Mouse (Mus musculus) heart, embryonic 15.5 days (tissue): ENCODE data around the gene Pdk3. TPM values are rescaled to one million over a fixed set of nuclear protein-coding genes. Genes with fewer than 3 reads are reported as not detected.

ENCODE experiments used
- ATAC-seq: fragments of 200-750 bp; cut with Nextera tagmentation; replicated peaks from 2 replicates; pipeline ENCODE4 v1.8.0; 2017; ENCODE audit warnings: low read depth, moderate TSS enrichment; ENCODE audit not compliant: insufficient number of reproducible peaks, insufficient read depth, low FRiP score
- H3K27ac ChIP-seq: fragments of 300-500 bp; sonication (generic); 2 replicates; pipeline ENCODE4 v1.5.1; 2015; ENCODE audit warnings: mild to moderate bottlenecking, inconsistent platforms
- H3K27me3 ChIP-seq: fragments of 300-500 bp; sonication (generic); 2 replicates; pipeline ENCODE4 v1.6.1; 2015; ENCODE audit warnings: inconsistent platforms
- H3K36me3 ChIP-seq: fragments of 300-500 bp; sonication (generic); 2 replicates; pipeline ENCODE4 v1.6.1; 2015; ENCODE audit warnings: mild to moderate bottlenecking, inconsistent platforms
- H3K4me1 ChIP-seq: fragments of 300-500 bp; sonication (generic); replicated peaks from 2 replicates; pipeline ENCODE4 v1.6.1; 2015; ENCODE audit warnings: inconsistent platforms
- H3K4me2 ChIP-seq: fragments of 300-500 bp; sonication (generic); 2 replicates; pipeline ENCODE4 v1.6.1; 2015; ENCODE audit warnings: inconsistent platforms, mild to moderate bottlenecking, moderate library complexity
- H3K4me3 ChIP-seq: fragments of 300-500 bp; sonication (generic); 2 replicates; pipeline ENCODE4 v1.5.1; 2015; ENCODE audit warnings: mild to moderate bottlenecking, inconsistent platforms
- H3K9ac ChIP-seq: fragments of 300-500 bp; sonication (generic); 2 replicates; pipeline ENCODE4 v1.6.1; 2015; ENCODE audit warnings: mild to moderate bottlenecking, inconsistent platforms
- H3K9me3 ChIP-seq: fragments of 300-500 bp; sonication (generic); replicated peaks from 2 replicates; pipeline ENCODE4 v1.6.1; 2016; ENCODE audit warnings: inconsistent platforms
- WGBS: fragments of 180-500 bp; shearing (Covaris S2); methylation state at CpG from one replicate; pipeline ENCODE4 v1.1.7; 2015; ENCODE audit warnings: mixed read lengths; 5-methylcytosine and 5-hydroxymethylcytosine counted together
- polyA plus RNA-seq: library from polyadenylated mRNA; unstranded; fragments of >200 nt; fragmentation: Nextera tagmentation; extraction: Ambion mirVana; gene quantifications from 2 replicates; pipeline ENCODE4 v1.2.1, GENCODE M21; 2015

Pdk3 gene
- polyA plus RNA-seq: 94.9 and 97.2 TPM in 2 replicates

GRCm38 (mm10) chrX:93831561-93832336, at the start of gene Pdk3:
Pdk3 (minus strand) TSS chrX:93832201.
- Histone ChIP-seq H3K27me3 (no peaks in the 10 kb centered on the region), H3K9me3 (no peaks in the 10 kb centered on the region), H3K27ac (peak within 1 kb of the TSS; percentile 91), H3K9ac (peak within 1 kb of the TSS; percentile 72), H3K4me1 (no peaks in the 10 kb centered on the region), H3K36me3 (no peaks in the 10 kb centered on the region), H3K4me3 (peak within 1 kb of the TSS; percentile 66), H3K4me2 (peak within 1 kb of the TSS; percentile 60)
- 16% methylated on average over 65 of the region's 68 CpGs for WGBS
- peak; percentile 91 for ATAC-seq

GRCm38 (mm10) chrX:93877634-93878016, 45.6 kb upstream of the Pdk3 start:
- H3K9ac ChIP-seq: no peak overlapping the region
- H3K9me3 ChIP-seq: no peaks in the 10 kb centered on the region
- 0 out of 2 replicates have a peak, but pooled peaks cover 4% of the 10 kb centered on the region for H3K27me3 ChIP-seq
- no peak overlapping the region for H3K4me2 ChIP-seq
- H3K4me3 ChIP-seq: no peak overlapping the region
- no peak overlapping the region for H3K27ac ChIP-seq
- 70% methylated on average over 3 of the region's 3 CpGs for WGBS
- ATAC-seq: no peak
- no peaks in the 10 kb centered on the region for H3K4me1 ChIP-seq
- no peaks in the 10 kb centered on the region for H3K36me3 ChIP-seq

DNA sequence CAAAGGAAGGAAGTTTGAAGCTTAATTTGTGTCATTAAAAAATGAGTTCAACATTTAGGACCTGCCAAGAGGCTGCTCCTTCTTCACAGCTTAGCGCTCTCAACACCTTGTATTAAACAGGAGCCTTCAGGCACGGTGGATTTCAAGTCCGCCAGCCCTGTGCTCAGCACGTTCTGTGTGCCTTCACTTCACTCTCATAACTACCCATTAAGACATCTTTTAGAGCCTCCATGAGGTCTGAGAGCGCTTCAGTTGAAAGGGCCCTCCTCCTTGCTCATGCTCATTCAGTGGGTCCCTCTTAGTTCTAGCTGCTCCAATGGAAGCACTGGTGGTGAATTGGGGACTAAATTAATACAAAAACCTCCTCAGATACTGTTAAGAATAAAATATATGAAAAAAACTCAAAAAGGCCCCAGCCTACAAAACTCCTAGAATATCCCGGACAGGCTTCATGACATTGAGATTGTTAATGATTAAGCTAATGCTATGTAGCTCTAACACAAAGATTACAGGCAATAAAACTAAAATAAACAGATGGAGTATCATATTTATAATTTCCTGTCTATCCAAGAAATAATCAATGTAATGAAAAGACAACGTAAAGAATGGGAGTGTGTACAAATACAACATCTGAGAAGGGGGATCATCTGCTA, 45.1 kb upstream of the Pdk3 start:
- H3K4me2 ChIP-seq: no peak overlapping the region
- no peak overlapping the region for H3K9ac ChIP-seq
- no peaks in the 10 kb centered on the region for H3K4me1 ChIP-seq
- ATAC-seq: no peak
- no peaks in the 10 kb centered on the region for H3K36me3 ChIP-seq
- no peak overlapping the region for H3K27ac ChIP-seq
- WGBS: 73% methylated on average over 7 of the region's 7 CpGs
- 0 out of 2 replicates have a peak, but pooled peaks cover 4% of the 10 kb centered on the region for H3K27me3 ChIP-seq
- no peak overlapping the region for H3K4me3 ChIP-seq
- H3K9me3 ChIP-seq: no peaks in the 10 kb centered on the region

DNA sequence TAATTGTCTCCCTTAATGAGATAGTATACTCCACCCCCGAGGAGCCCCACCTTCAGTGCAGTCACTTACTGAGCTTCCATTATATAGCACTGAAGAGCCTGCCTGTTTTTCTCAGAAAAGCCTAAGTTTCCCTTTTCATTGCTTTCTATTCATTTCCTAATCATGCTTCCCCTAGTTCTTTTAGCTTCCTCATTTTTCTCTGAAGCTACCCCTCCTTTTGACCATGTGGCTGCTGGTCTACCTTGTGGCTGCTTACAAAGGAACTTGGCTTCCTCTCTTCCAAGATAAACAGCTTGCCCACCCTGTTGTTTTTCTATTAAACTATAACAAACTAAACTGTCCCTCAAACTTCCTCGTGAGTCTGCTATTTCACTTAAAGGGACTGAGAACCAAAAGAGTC, 31.4 kb upstream of the Pdk3 start:
- no peak overlapping the region for H3K4me3 ChIP-seq
- no peak overlapping the region for H3K9ac ChIP-seq
- H3K27ac ChIP-seq: no peak overlapping the region
- no peaks in the 10 kb centered on the region for H3K9me3 ChIP-seq
- H3K36me3 ChIP-seq: no peaks in the 10 kb centered on the region
- 36% methylated on average over 2 of the region's 2 CpGs for WGBS
- ATAC-seq: no peak
- no peaks in the 10 kb centered on the region for H3K4me1 ChIP-seq
- H3K27me3 ChIP-seq: peaks cover 5% of the 10 kb centered on the region; the same call in 1 of the 2 replicates
- no peak overlapping the region for H3K4me2 ChIP-seq

DNA sequence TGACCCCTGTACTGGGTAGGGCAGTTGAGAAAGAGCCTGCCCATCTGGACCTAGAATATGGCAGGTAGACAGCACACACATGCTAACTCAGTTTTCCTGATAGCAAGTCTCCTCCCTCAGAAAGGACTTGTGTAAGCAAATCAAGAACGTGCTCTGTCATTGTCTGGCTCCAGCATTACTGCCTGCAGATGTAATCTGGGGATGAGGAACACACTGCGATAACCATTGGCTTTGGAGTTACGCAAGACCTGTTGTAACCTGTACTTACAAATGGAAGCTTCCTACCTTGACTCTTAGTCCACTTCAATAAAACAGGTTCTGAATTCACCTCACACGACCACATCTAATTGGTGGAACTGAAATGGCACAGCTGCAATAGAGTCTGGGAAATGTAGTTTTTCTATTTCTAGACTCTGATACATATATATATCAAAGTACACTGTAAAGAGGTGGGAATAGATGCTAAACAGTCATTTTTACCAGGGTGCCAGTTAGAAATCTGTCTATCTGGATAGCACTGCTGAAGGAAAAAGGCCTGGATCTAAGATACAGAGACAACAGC, 30.6 kb upstream of the Pdk3 start:
- no peaks in the 10 kb centered on the region for H3K36me3 ChIP-seq
- 70% methylated on average over 4 of the region's 4 CpGs for WGBS
- no peak overlapping the region for H3K9ac ChIP-seq
- H3K27ac ChIP-seq: no peak overlapping the region
- no peak for ATAC-seq
- H3K4me1 ChIP-seq: no peaks in the 10 kb centered on the region
- no peak overlapping the region for H3K4me3 ChIP-seq
- H3K27me3 ChIP-seq: peaks cover 5% of the 10 kb centered on the region; the same call in 1 of the 2 replicates
- no peaks in the 10 kb centered on the region for H3K9me3 ChIP-seq
- H3K4me2 ChIP-seq: no peak overlapping the region

GRCm38 (mm10) chrX:93857756-93858155, 25.8 kb upstream of the Pdk3 start:
- no peak overlapping the region for H3K27ac ChIP-seq

DNA sequence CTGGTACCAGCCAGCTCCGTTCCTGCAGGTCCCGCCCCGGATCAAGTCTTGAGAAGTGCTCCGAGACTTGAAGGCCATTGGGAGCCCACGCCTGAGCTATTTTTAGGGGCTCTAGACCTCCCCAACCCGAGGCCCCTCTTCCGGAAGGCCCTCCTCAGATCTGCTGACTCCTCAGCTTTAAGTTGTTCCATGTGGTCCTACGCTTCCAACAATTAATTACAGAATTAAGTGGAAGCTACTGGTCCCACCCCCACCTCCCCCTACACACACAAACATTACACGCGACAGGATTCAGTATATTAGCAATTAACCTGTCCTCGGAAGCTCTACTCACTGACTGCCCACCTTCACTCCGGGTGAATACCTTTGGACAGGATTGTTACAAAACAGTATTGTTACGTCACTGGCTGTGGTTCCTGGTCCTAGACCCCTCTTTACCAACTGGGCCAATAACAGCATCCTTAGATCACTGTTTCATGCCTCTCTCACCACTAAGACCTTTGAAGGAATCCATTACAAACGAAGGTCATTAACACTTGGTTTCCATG, 410 bp upstream of the Pdk3 start:
- no peaks in the 10 kb centered on the region for H3K4me1 ChIP-seq
- ATAC-seq: no peak
- H3K27ac ChIP-seq: peak overlapping the region; percentile 91
- no peaks in the 10 kb centered on the region for H3K36me3 ChIP-seq
- H3K9ac ChIP-seq: peak overlapping the region; percentile 72
- no peaks in the 10 kb centered on the region for H3K27me3 ChIP-seq
- H3K4me3 ChIP-seq: peak overlapping the region; percentile 66
- peak overlapping the region; percentile 60 for H3K4me2 ChIP-seq
- H3K9me3 ChIP-seq: no peaks in the 10 kb centered on the region
- 31% methylated on average over 14 of the region's 14 CpGs for WGBS

More at GRCm38 (mm10) chrX:93857756-93858155, 25.8 kb upstream of the Pdk3 start:
- Histone ChIP-seq H3K4me1 (no peaks in the 10 kb centered on the region), H3K9me3 (no peaks in the 10 kb centered on the region), H3K27me3 (peaks cover 11% of the 10 kb centered on the region), H3K4me2 (no peak overlapping the region), H3K9ac (no peak overlapping the region), H3K36me3 (no peaks in the 10 kb centered on the region), H3K4me3 (no peak overlapping the region)
- 67% methylated on average over 3 of the region's 3 CpGs for WGBS
- no peak for ATAC-seq

- WGBS: 30% methylated on average over 2 of the region's 2 CpGs
- no peaks in the 10 kb centered on the region for H3K4me1 ChIP-seq
- no peak overlapping the region for H3K9ac ChIP-seq
- no peaks in the 10 kb centered on the region for H3K9me3 ChIP-seq
- no peak overlapping the region for H3K4me3 ChIP-seq
- H3K27ac ChIP-seq: peak overlapping the region; percentile 20; the same call in 1 of the 2 replicates
- no peaks in the 10 kb centered on the region for H3K36me3 ChIP-seq
- no peak overlapping the region for H3K4me2 ChIP-seq
- no peak for ATAC-seq
- no peaks in the 10 kb centered on the region for H3K27me3 ChIP-seq
Measured at GRCm38 (mm10) chrX:93825787-93826186, 6.2 kb downstream of the Pdk3 start.

DNA sequence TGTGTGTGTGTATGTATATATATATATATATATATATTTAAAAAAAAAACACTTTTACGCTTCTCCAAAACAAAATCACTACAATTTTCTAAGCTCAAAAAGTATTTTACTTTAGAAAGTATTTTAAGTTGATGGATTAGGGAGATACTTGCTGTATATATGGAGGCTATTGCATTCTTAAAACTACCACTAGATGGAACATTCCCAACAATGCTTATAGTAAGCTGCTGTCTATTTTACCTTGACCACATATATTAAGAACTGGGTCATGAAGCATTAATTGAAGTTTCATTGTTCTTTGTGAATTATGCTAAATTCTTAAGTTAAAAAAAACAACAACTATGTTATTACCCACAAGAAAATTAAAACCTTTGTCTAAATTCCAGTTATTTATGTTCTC, 24.0 kb downstream of the Pdk3 start:
- Histone ChIP-seq H3K27ac (no peak overlapping the region), H3K9me3 (no peaks in the 10 kb centered on the region), H3K9ac (no peak overlapping the region), H3K27me3 (no peaks in the 10 kb centered on the region; the same call in 1 of the 2 replicates), H3K4me2 (no peak overlapping the region), H3K4me3 (no peak overlapping the region), H3K4me1 (no peaks in the 10 kb centered on the region), H3K36me3 (no peaks in the 10 kb centered on the region)
- no peak for ATAC-seq
- 92% methylated on average over 1 of the region's 1 CpGs for WGBS

DNA sequence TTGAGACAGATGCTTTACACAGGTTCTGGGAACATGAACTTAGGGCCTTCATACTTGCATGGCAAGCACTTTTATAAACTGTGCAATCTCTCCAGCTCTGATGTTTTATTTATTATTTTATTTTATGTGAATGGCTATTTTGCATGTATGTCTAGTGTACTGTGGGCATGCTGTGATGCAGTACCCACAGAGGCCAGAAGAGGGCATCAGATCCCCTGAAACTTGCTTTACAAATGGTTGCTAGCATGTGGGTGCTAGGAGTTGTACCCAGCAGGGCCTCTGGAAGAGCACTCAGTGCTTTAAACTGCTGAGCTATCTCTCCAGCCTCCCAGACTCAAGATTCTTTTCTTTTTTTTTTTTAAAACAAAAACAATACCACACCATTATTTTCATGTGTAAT, 38.8 kb downstream of the Pdk3 start:
- Histone ChIP-seq H3K4me1 (no peaks in the 10 kb centered on the region), H3K27me3 (no peaks in the 10 kb centered on the region; the same call in 1 of the 2 replicates), H3K27ac (no peak overlapping the region), H3K4me2 (no peak overlapping the region), H3K9me3 (no peaks in the 10 kb centered on the region), H3K4me3 (no peak overlapping the region), H3K36me3 (no peaks in the 10 kb centered on the region), H3K9ac (no peak overlapping the region)
- no peak for ATAC-seq

DNA sequence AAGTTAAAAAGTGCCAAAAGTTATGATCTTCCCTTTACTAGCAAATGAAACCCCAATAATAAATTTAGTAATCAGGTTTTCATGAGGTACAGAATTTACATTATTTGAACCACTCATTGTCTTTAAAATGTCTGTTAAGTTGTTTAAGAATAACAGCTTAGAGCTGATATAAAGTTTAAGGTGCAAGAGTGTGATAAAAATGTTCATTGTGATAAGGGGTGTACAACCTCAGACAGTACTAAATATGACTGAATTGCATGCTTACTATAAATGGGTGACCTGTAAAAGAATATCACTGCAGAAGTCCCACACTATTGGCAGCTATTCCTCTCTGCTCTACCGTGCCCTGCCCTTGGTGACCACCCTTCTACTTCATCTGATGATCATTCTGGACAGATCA, 42.4 kb downstream of the Pdk3 start:
- Histone ChIP-seq H3K9ac (no peak overlapping the region), H3K27ac (no peak overlapping the region), H3K9me3 (no peaks in the 10 kb centered on the region), H3K36me3 (no peaks in the 10 kb centered on the region), H3K4me3 (no peak overlapping the region), H3K4me2 (no peak overlapping the region), H3K27me3 (no peaks in the 10 kb centered on the region; the same call in 1 of the 2 replicates), H3K4me1 (no peaks in the 10 kb centered on the region)
- WGBS: 81% methylated on average over 1 of the region's 1 CpGs
- no peak for ATAC-seq
